In genomic region chr5:90223534-90224381, GRCm38 (mm10) we compare ENCODE assay signal across 8 mouse cellular contexts. TPM values are rescaled to one million over a fixed set of nuclear protein-coding genes. Genes with fewer than 3 reads are reported as not detected.
DNase-seq lines count a peak whose midpoint lies in the region; ATAC-seq and TF ChIP-seq lines count a peak whose summit lies in the region.

Gene Cox18 (minus strand): TSS chr5:90224001.

- no peak for TF ChIP-seq CTCF in G1E (IDR thresholded peaks at IDR 0.05; ENCODE audit: low read depth, low read length)
- no peak; the same call in 1 of the 2 replicates for TF ChIP-seq CTCF in layer of hippocampus, adult 2 months (conservative IDR thresholded peaks at IDR 0.05)
- peak; percentile 30; the same call in 1 of the 2 replicates for TF ChIP-seq CTCF in lung, embryonic 14.5 days (IDR thresholded peaks at IDR 0.05; ENCODE audit: low read depth)
- 0 out of 2 replicates have a peak, but pooled peaks have one; percentile 14 for TF ChIP-seq CTCF in olfactory bulb, adult 2 months (IDR thresholded peaks at IDR 0.05; ENCODE audit: insufficient read depth, low read depth, low read length)
- 0 out of 2 replicates have a peak, but pooled peaks have one; percentile 54 for TF ChIP-seq CTCF in thymus, adult 2 months (IDR thresholded peaks at IDR 0.05; ENCODE audit: borderline replicate concordance, control insufficient read depth, extremely low read depth, insufficient read depth, low read length, poor library complexity)

- WGBS in forebrain, embryonic 16.5 days = under 1% methylated on average over 62 of the region's 62 CpGs
- WGBS in lung, embryonic 14.5 days = under 1% methylated on average over 62 of the region's 62 CpGs
- under 1% methylated on average over 62 of the region's 62 CpGs for WGBS in olfactory bulb, adult 2 months
- WGBS in thymus, adult 2 months = under 1% methylated on average over 62 of the region's 62 CpGs

- peak; percentile 94 for ATAC-seq in G1E (ENCODE audit: extremely low read depth, insufficient number of reproducible peaks, low FRiP score, poor library complexity, severe bottlenecking)
- ATAC-seq in forebrain, embryonic 16.5 days = peak; percentile 98
- ATAC-seq in lung, embryonic 14.5 days (ENCODE audit: insufficient read depth) = peak; percentile 98

- intact Hi-C loops in heart, postnatal 36 days (cut with DNase I) = loop anchor here (1.0 kb wide), 1 partner anchor 143 kb away; the partner anchor contains the start of gene Ankrd17

- H3K36me3 ChIP-seq in G1E (replicated peaks) = peaks cover 65% of the 10 kb centered on the region
- H3K36me3 ChIP-seq in forebrain, embryonic 16.5 days (ENCODE audit: control insufficient read depth, insufficient read depth) = peaks cover 8% of the 10 kb centered on the region
- peaks cover 59% of the 10 kb centered on the region for H3K36me3 ChIP-seq in lung, embryonic 14.5 days (ENCODE audit: insufficient read depth)
- H3K36me3 ChIP-seq in thymus, adult 2 months (ENCODE audit: control insufficient read depth, insufficient read depth, low read length) = peaks cover 15% of the 10 kb centered on the region

- H3K27me3 ChIP-seq in G1E (ENCODE audit: insufficient read depth, low read length) = no peaks in the 10 kb centered on the region
- no peaks in the 10 kb centered on the region for H3K27me3 ChIP-seq in forebrain, embryonic 16.5 days (replicated peaks; ENCODE audit: control insufficient read depth, insufficient read depth, low read length)
- H3K27me3 ChIP-seq in lung, embryonic 14.5 days (ENCODE audit: insufficient read depth, low read length) = no peaks in the 10 kb centered on the region
- H3K27me3 ChIP-seq in thymus, adult 2 months (ENCODE audit: control insufficient read depth, insufficient read depth, low read length) = no peaks in the 10 kb centered on the region

- peak; percentile 78 for TF ChIP-seq POLR2A in olfactory bulb, adult 2 months (IDR thresholded peaks at IDR 0.05; ENCODE audit: insufficient read depth, low read depth, low read length)
- peak; percentile 88 for TF ChIP-seq POLR2A in thymus, adult 2 months (IDR thresholded peaks at IDR 0.05; ENCODE audit: control insufficient read depth, extremely low read depth, insufficient read depth, low read length, poor library complexity)

- peak within 1 kb of the TSS; percentile 94 for H3K4me3 ChIP-seq in G1E (ENCODE audit: low read depth, low read length)
- H3K4me3 ChIP-seq in forebrain, embryonic 16.5 days (replicated peaks; ENCODE audit: low read length) = peak within 1 kb of the TSS; percentile 93
- H3K4me3 ChIP-seq in layer of hippocampus, adult 2 months = peak within 1 kb of the TSS; percentile 89
- peak within 1 kb of the TSS; percentile 79 for H3K4me3 ChIP-seq in lung, embryonic 14.5 days (ENCODE audit: low read depth, low read length)
- H3K4me3 ChIP-seq in olfactory bulb, adult 2 months (ENCODE audit: insufficient read depth, low read depth, low read length) = peak within 1 kb of the TSS; percentile 84
- H3K4me3 ChIP-seq in thymus, adult 2 months (ENCODE audit: control insufficient read depth, insufficient read depth, low read length) = peak within 1 kb of the TSS; percentile 90

- peak within 1 kb of the TSS; percentile 91 for H3K27ac ChIP-seq in forebrain, embryonic 16.5 days (ENCODE audit: low read length)
- H3K27ac ChIP-seq in layer of hippocampus, adult 2 months = peak within 1 kb of the TSS; percentile 93
- H3K27ac ChIP-seq in lung, embryonic 14.5 days (ENCODE audit: low read depth) = peak within 1 kb of the TSS; percentile 94
- peak within 1 kb of the TSS; percentile 59; the same call in 1 of the 2 replicates for H3K27ac ChIP-seq in olfactory bulb, adult 2 months (ENCODE audit: insufficient read depth, low read depth, low read length)
- peak within 1 kb of the TSS; percentile 88 for H3K27ac ChIP-seq in thymus, adult 2 months (ENCODE audit: control insufficient read depth, insufficient read depth, low read length)

- H3K9me3 ChIP-seq in G1E (replicated peaks) = no peaks in the 10 kb centered on the region
- no peaks in the 10 kb centered on the region for H3K9me3 ChIP-seq in forebrain, embryonic 16.5 days (ENCODE audit: control insufficient read depth, low read length)
- no peaks in the 10 kb centered on the region for H3K9me3 ChIP-seq in lung, embryonic 14.5 days (ENCODE audit: low read depth, low read length)

- peak within 1 kb of the TSS; percentile 87 for H3K9ac ChIP-seq in forebrain, embryonic 16.5 days (replicated peaks; ENCODE audit: low read depth, low read length)
- peak within 1 kb of the TSS; percentile 82 for H3K9ac ChIP-seq in lung, embryonic 14.5 days

- H3K4me2 ChIP-seq in forebrain, embryonic 16.5 days (ENCODE audit: low read length) = peak within 1 kb of the TSS; percentile 84
- H3K4me2 ChIP-seq in lung, embryonic 14.5 days = peak within 1 kb of the TSS; percentile 68

- DNase-seq in G1E (ENCODE audit: low spot score) = peak; percentile 95
- peak; percentile 98 to 99 for DNase-seq in cerebellum, adult 18-20 months
- peak; percentile 98 for DNase-seq in heart, postnatal 36 days
- peak; percentile 98 to 99 for DNase-seq in layer of hippocampus, adult 2 months (ENCODE audit: low spot score in 2 of 2)
- peak; percentile 100 for DNase-seq in lung, embryonic 14.5 days
- DNase-seq in thymus, adult 2 months = peak; percentile 98

- H3K4me1 ChIP-seq in G1E (ENCODE audit: insufficient read depth, low read depth, low read length) = peaks cover 20% of the 10 kb centered on the region
- H3K4me1 ChIP-seq in forebrain, embryonic 16.5 days (replicated peaks; ENCODE audit: control insufficient read depth, insufficient read depth, low read length) = peaks cover 11% of the 10 kb centered on the region
- no peaks in the 10 kb centered on the region for H3K4me1 ChIP-seq in lung, embryonic 14.5 days (ENCODE audit: insufficient read depth)
- no peaks in the 10 kb centered on the region for H3K4me1 ChIP-seq in olfactory bulb, adult 2 months (ENCODE audit: control insufficient read depth, insufficient read depth, low read length)
- H3K4me1 ChIP-seq in thymus, adult 2 months (replicated peaks; ENCODE audit: control insufficient read depth, insufficient read depth, low read length) = peaks cover 2% of the 10 kb centered on the region

RNA-seq across cellular contexts. Expression of gene Cox18, which starts in this region (rescaled TPM):
- total RNA-seq in G1E (2014; fragmentation: Nextera tagmentation) = 58.3 and 62.8 TPM in 2 replicates
- total RNA-seq in G1E (2017) = 25.9 and 27.9 TPM in 2 replicates
- 66.0 and 67.9 TPM in 2 replicates for polyA plus RNA-seq in G1E (2012)
- polyA plus RNA-seq in forebrain, embryonic 16.5 days (2015; fragmentation: Nextera tagmentation; extraction: Ambion mirVana) = 36.1 and 39.2 TPM in 2 replicates
- total RNA-seq in heart, postnatal 36 days (2021) = 10 to 100 TPM in 1 of 2 experiments, 1 to 10 TPM in 1; 8.9 to 11.6 TPM
- 10 to 100 TPM; 24.4 to 27.6 TPM for total RNA-seq in layer of hippocampus, adult 2 months (2021)
- 33.8 and 39.9 TPM in 2 replicates for polyA plus RNA-seq in lung, embryonic 14.5 days (2014; fragmentation: Nextera tagmentation; extraction: Ambion mirVana)
- polyA plus RNA-seq in olfactory bulb, adult 2 months (2012; ENCODE audit: insufficient read depth, insufficient read length, low replicate concordance, missing spikeins) = not detected in 2 replicates
- polyA plus RNA-seq in thymus, adult 2 months (2012; rRNA removed) = 39.8 and 44.3 TPM in 2 replicates

Comparison
In these comparisons a context has a peak if more than half of its experiments do, and no peak if none do; other contexts are left out.
1. Peak in every context shown above with its lines: DNase-seq, ATAC-seq, H3K4me3 ChIP-seq and H3K27ac ChIP-seq.
2. CTCF ChIP-seq: peak in lung, embryonic 14.5 days (single experiment), olfactory bulb, adult 2 months (single experiment) and thymus, adult 2 months (single experiment); none in G1E (single experiment) and layer of hippocampus, adult 2 months (single experiment).